Mouse (Mus musculus) forebrain, postnatal 0 days (tissue): ENCODE results near the gene Atg4d. TPM values are rescaled to one million over a fixed set of nuclear protein-coding genes. Genes with fewer than 3 reads are reported as not detected.

Experiments
- ATAC-seq: fragments of 200-750 bp; cut with Nextera tagmentation; 2 replicates; pipeline ENCODE4 v1.8.0; 2017; ENCODE audit warnings: mild to moderate bottlenecking, moderate library complexity
- DNase-seq: peaks from one replicate; pipeline ENCODE4 v3.0.0-alpha.2; 2015
- H3K27ac ChIP-seq: fragments of 300-500 bp; sonication (generic); 2 replicates; pipeline ENCODE4 v1.5.1; 2014; ENCODE audit warnings: low read depth, mild to moderate bottlenecking, antibody characterized with exemption, low read length, moderate library complexity, mixed read lengths
- H3K27me3 ChIP-seq: fragments of 300-500 bp; sonication (generic); 2 replicates; pipeline ENCODE4 v1.6.1; 2014; ENCODE audit warnings: mild to moderate bottlenecking, low read length, mixed read lengths; ENCODE audit not compliant: insufficient read depth
- H3K36me3 ChIP-seq: fragments of 300-500 bp; sonication (generic); 2 replicates; pipeline ENCODE4 v1.6.1; 2014; ENCODE audit warnings: mild to moderate bottlenecking, moderate library complexity; ENCODE audit not compliant: insufficient read depth
- H3K4me1 ChIP-seq: fragments of 300-500 bp; sonication (generic); 2 replicates; pipeline ENCODE4 v1.6.1; 2014; ENCODE audit warnings: antibody characterized with exemption; ENCODE audit not compliant: insufficient read depth
- H3K4me2 ChIP-seq: fragments of 300-500 bp; sonication (generic); 2 replicates; pipeline ENCODE4 v1.6.1; 2014; ENCODE audit warnings: low read depth, mild to moderate bottlenecking, moderate library complexity
- H3K4me3 ChIP-seq: fragments of 300-500 bp; sonication (generic); 2 replicates; pipeline ENCODE4 v1.5.1; 2014; ENCODE audit warnings: low read depth, low read length, mixed read lengths
- H3K9ac ChIP-seq: fragments of 300-500 bp; sonication (generic); 2 replicates; pipeline ENCODE4 v1.6.1; 2014; ENCODE audit warnings: mild to moderate bottlenecking
- H3K9me3 ChIP-seq: fragments of 300-500 bp; sonication (generic); 2 replicates; pipeline ENCODE4 v1.6.1; 2016; ENCODE audit warnings: low read length
- CTCF ChIP-seq: sonication (generic); IDR thresholded peaks from 2 replicates; pipeline ENCODE4 v1.5.1; 2016; ENCODE audit warnings: antibody characterized with exemption, control low read depth, low read depth
- WGBS: fragments of 180-500 bp; shearing (Covaris S2); extraction: QIAGEN DNeasy Blood & Tissue Kit; methylation state at CpG from one replicate; pipeline ENCODE4 v1.1.7; 2014; 5-methylcytosine and 5-hydroxymethylcytosine counted together
- polyA plus RNA-seq: library from polyadenylated mRNA; unstranded; fragments of >200 nt; fragmentation: Nextera tagmentation; extraction: Ambion mirVana; gene quantifications from 2 replicates; pipeline ENCODE4 v1.2.1, GENCODE M21; 2015
- total RNA-seq: library from RNA; depleted of rRNA; stranded (reverse); fragments of >200 nt; gene quantifications from 2 replicates; pipeline ENCODE4 v1.2.3, GENCODE M21; 2014

The Atg4d gene
- total and polyA plus RNA-seq, 2 experiments from 2014 or later: 18.7 to 26.4 TPM

DNA sequence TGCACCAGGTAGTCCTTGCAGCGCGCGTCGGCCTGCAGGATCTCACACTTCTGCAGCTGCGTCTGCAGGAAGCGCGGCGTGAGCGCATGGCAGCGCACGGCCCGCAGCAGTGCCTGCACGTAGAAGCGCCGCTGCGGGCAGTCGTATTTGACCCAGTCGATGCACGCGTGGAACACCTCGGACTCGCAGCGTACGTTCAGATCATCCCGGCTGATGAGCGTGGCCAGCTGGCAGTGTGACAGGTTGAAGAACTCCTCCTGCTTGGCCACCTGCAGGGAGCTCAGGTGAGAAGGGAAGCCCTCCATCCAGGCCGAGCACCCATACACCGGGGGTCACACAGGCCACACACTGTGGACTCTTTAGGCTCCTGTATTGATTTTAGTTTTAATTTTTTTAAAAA lies 31.3 kb upstream of the Atg4d start:
- Histone ChIP-seq H3K4me2 (no peak overlapping the region), H3K4me1 (peaks cover 14% of the 10 kb centered on the region; the same call in 1 of the 2 replicates), H3K4me3 (no peak overlapping the region), H3K9me3 (no peaks in the 10 kb centered on the region), H3K9ac (no peak overlapping the region), H3K27me3 (no peaks in the 10 kb centered on the region), H3K36me3 (peaks cover 31% of the 10 kb centered on the region), H3K27ac (no peak overlapping the region)
- DNase-seq (no peak), ATAC-seq (no peak)
- TF ChIP-seq CTCF: no peak
- WGBS: 90% methylated on average over 28 of the region's 28 CpGs

DNA sequence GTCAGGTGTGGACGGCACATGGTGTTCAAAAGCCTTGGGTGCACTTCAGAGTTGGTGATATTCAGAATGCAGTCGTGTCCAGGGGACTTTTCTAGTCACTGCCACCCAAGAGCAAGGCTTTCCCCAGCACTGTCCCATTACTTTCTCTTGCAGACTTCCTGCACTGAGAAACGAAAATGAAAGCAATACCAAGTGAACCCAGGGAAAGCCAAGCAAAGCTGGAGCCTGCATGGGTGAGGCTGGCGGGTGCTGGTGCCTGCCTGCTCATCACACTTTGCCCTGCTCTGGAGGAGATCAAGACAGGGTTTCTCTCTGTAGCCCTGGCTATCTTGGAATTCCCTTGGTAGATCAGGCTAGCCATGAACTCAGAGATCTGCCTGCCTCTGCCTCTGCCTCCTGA lies 29.8 kb upstream of the Atg4d start:
- no peak for ATAC-seq
- Histone ChIP-seq H3K4me1 (peaks cover 14% of the 10 kb centered on the region; the same call in 1 of the 2 replicates), H3K27me3 (no peaks in the 10 kb centered on the region), H3K9ac (no peak overlapping the region), H3K4me2 (no peak overlapping the region), H3K9me3 (no peaks in the 10 kb centered on the region), H3K4me3 (no peak overlapping the region), H3K27ac (no peak overlapping the region), H3K36me3 (peaks cover 20% of the 10 kb centered on the region)
- DNase-seq: no peak
- TF ChIP-seq CTCF: no peak
- WGBS: 88% methylated on average over 4 of the region's 4 CpGs

DNA sequence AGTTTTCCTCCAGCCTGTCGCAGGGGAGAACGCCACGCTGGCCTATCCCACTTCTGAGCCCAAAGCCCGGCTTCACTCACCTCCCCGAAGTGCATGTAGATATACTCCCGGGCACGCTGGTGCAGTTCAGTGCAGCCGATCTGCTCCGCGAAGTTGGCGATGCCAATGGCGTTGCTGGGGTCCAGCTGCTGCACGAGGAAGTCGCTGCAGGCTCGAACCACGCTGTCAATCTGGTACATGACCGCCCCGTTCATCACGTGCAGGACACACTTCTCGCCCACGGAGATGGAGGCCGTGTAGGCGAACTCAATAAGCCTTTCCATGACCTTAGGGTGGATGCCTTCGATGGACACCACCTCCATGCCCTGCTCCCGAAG lies 28.1 kb upstream of the Atg4d start:
- no peak for ATAC-seq
- Histone ChIP-seq H3K36me3 (peaks cover 11% of the 10 kb centered on the region), H3K9me3 (no peaks in the 10 kb centered on the region), H3K27me3 (no peaks in the 10 kb centered on the region), H3K4me1 (peaks cover 14% of the 10 kb centered on the region; the same call in 1 of the 2 replicates), H3K9ac (peak overlapping the region; percentile 95), H3K27ac (no peak overlapping the region), H3K4me2 (peak overlapping the region; percentile 76), H3K4me3 (no peak overlapping the region)
- TF ChIP-seq CTCF: no peak
- WGBS: 84% methylated on average over 25 of the region's 25 CpGs
- DNase-seq: no peak

DNA sequence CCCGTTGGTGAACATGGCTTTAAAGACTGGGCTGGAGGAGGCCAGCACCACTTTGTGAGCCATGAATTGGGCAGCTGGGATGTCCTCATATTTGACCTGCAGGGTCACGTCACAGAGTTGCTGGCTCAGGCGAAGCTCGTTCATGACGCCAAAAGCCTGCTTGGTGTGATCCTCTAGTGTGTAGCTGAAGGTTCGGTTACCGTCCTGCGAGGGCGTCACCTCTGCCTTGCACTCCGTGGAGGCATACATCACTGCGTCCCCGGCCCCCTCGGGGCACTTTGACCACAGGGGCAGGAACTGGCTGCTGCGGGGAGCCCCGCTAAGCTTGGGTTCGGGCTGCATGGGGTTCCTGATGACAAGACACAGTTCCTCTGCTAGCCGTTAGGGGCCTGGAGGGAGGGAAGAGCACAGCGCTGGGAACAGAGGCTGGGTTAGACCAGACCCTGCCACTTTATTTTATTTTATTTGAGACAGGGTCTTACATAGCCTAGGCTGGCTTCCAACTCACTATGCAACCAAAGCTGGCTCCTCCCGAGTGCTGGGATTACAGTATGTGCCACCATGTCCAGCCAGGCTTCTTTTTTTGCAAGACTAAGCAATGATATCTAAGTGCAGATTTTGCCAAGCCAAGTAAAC lies 27.6 kb upstream of the Atg4d start:
- DNase-seq: peak; percentile 45
- H3K4me3 ChIP-seq: peak overlapping the region; percentile 82
- TF ChIP-seq CTCF: peak; percentile 60
- no peaks in the 10 kb centered on the region for H3K27me3 ChIP-seq
- peaks cover 14% of the 10 kb centered on the region; the same call in 1 of the 2 replicates for H3K4me1 ChIP-seq
- peak; percentile 56 for ATAC-seq
- no peaks in the 10 kb centered on the region for H3K9me3 ChIP-seq
- H3K36me3 ChIP-seq: peaks cover 11% of the 10 kb centered on the region
- H3K9ac ChIP-seq: peak overlapping the region; percentile 95
- WGBS: 19% methylated on average over 19 of the region's 19 CpGs
- peak overlapping the region; percentile 85 for H3K27ac ChIP-seq
- peak overlapping the region; percentile 76 for H3K4me2 ChIP-seq

DNA sequence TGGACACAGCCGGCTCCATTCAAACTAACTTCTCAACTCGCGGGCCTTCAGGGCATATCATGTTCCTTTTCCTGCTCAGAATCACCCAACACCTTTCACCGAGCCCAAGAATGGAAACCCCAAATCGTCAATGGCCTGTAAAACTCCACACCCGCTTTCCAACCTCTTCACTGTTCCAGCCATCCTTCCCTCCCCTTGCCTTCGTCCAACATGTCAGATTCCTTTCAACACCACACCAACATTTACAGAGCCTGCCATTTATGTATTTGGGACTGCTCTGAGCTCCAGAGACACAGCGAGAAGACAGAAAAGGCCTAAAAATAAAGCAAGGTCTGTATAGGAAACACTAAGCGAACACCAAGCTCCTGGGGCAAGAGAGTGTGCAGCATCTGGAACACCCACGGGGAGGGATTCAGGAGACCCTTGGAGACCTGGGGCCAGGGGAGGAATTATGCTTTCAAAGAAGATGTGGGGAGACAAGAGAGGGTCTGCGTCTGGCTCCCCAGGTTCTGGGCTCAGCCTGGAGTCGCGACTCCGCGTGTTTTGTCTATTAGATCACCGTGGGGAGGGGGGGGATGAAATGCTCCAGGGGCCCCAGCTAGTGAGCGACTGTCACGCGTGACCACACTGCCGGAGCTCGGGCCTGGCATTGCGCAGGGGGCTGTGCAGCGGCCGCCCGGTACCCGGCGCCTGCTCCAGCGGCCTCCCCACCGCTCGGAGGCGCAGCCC lies 26.9 kb upstream of the Atg4d start:
- no peak for TF ChIP-seq CTCF
- DNase-seq (peak; percentile 64), ATAC-seq (peak; percentile 12)
- Histone ChIP-seq H3K36me3 (peaks cover 10% of the 10 kb centered on the region; the same call in 1 of the 2 replicates), H3K27ac (peak overlapping the region; percentile 85), H3K4me1 (peaks cover 14% of the 10 kb centered on the region; the same call in 1 of the 2 replicates), H3K4me2 (peak overlapping the region; percentile 76), H3K9ac (peak overlapping the region; percentile 95), H3K4me3 (peak overlapping the region; percentile 82), H3K9me3 (no peaks in the 10 kb centered on the region), H3K27me3 (peaks cover 1% of the 10 kb centered on the region)
- under 1% methylated on average over 25 of the region's 31 CpGs for WGBS

DNA sequence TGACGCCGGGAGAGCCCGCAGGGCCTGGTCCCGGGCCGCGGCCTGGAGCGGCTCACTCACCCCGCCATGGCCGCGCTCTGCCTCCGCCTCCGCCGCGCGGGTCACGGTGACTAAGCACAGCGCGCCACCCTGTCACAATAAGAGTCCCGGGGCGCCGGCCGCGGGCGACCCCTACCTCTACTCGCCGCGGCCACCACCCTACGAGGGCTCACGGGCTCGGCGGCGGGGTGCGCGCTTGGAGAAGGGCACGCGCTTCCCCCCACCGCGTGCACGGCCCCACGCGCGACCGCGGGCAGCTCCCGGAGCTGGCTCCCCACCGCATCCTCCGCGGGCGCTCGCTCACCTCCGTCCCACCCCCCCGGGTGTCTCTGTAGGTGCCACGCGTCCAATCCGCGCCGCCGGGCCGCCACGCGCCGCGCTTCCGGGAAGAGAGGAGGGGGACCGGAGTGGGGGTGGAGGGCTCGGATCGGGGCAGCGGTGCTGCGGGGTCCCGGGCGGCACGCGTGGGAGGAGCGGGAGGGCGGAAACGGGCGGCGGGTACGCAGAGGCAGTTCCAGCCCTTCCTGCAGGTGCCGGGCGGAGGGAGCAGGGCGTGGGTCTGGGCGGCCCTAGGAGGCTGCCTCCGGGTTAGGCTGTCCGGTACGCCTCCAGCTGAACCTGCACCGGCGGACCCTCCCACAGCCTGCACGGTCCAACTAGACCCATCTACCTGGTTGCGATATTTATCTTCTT lies 26.2 kb upstream of the Atg4d start, which contains the start of gene Keap1:
Keap1 (minus strand) TSS at position 629 of the 732 bp plus-strand sequence.
- H3K4me2 ChIP-seq: peak within 1 kb of the TSS; percentile 76
- DNase-seq (peak; percentile 81), ATAC-seq (peak; percentile 85)

More for the DNA sequence above, 26.2 kb upstream of the Atg4d start, which contains the start of gene Keap1:
- Histone ChIP-seq H3K27ac (peak within 1 kb of the TSS; percentile 85), H3K9me3 (no peaks in the 10 kb centered on the region), H3K9ac (peak within 1 kb of the TSS; percentile 95), H3K4me3 (peak within 1 kb of the TSS; percentile 82), H3K27me3 (peaks cover 7% of the 10 kb centered on the region), H3K4me1 (peaks cover 14% of the 10 kb centered on the region; the same call in 1 of the 2 replicates), H3K36me3 (peaks cover 2% of the 10 kb centered on the region; the same call in 1 of the 2 replicates)
- under 1% methylated on average over 70 of the region's 90 CpGs for WGBS
- no peak; the same call in 1 of the 2 replicates for TF ChIP-seq CTCF
